Mouse (Mus musculus): ENCODE data around the gene Cacna1c.

Cacna1c gene

GRCm38 (mm10) chr6:118677306-118677705 is 518.9 kb downstream of the Cacna1c start:
- DNase-seq (ENCODE audit: low spot score in 2 of 2) = no peak

- no peak for DNase-seq (ENCODE audit: low spot score in 2 of 2)
Measured at GRCm38 (mm10) chr6:118674781-118675180, 521.4 kb downstream of the Cacna1c start.

- no peak for DNase-seq (ENCODE audit: low spot score in 2 of 2)
Measured at GRCm38 (mm10) chr6:118673974-118674695, 522.1 kb downstream of the Cacna1c start.

- DNase-seq (ENCODE audit: low spot score in 2 of 2) = no peak
Measured at GRCm38 (mm10) chr6:118653331-118653730, 542.9 kb downstream of the Cacna1c start.

GRCm38 (mm10) chr6:118649121-118649783 is 547.0 kb downstream of the Cacna1c start:
- DNase-seq (ENCODE audit: low spot score in 2 of 2) = no peak

- peak in 1 of 2 experiments; percentile 62 for DNase-seq (ENCODE audit: low spot score in 2 of 2)
Measured at GRCm38 (mm10) chr6:118646265-118647061, 549.8 kb downstream of the Cacna1c start.

GRCm38 (mm10) chr6:118644866-118645265 is 551.4 kb downstream of the Cacna1c start:
- DNase-seq (ENCODE audit: low spot score in 2 of 2) = no peak

GRCm38 (mm10) chr6:118643541-118643940 is 552.7 kb downstream of the Cacna1c start:
- no peak for DNase-seq (ENCODE audit: low spot score in 2 of 2)

GRCm38 (mm10) chr6:118641671-118642325 is 554.4 kb downstream of the Cacna1c start:
- no peak for DNase-seq (ENCODE audit: low spot score in 2 of 2)

- DNase-seq (ENCODE audit: low spot score in 2 of 2) = no peak
Measured at GRCm38 (mm10) chr6:118639816-118640215, 556.4 kb downstream of the Cacna1c start.

- no peak for DNase-seq (ENCODE audit: low spot score in 2 of 2)
Measured at GRCm38 (mm10) chr6:118638911-118639310, 557.3 kb downstream of the Cacna1c start.

GRCm38 (mm10) chr6:118632491-118632890 is 563.7 kb downstream of the Cacna1c start:
- DNase-seq (ENCODE audit: low spot score in 2 of 2) = no peak

GRCm38 (mm10) chr6:118630006-118630405 is 566.2 kb downstream of the Cacna1c start:
- DNase-seq (ENCODE audit: low spot score in 2 of 2) = no peak

- no peak for DNase-seq (ENCODE audit: low spot score in 2 of 2)
Measured at GRCm38 (mm10) chr6:118626246-118626645, 570.0 kb downstream of the Cacna1c start.

GRCm38 (mm10) chr6:118623609-118624008 is 572.6 kb downstream of the Cacna1c start:
- DNase-seq (ENCODE audit: low spot score in 2 of 2) = no peak

GRCm38 (mm10) chr6:118621866-118622265 is 574.4 kb downstream of the Cacna1c start:
- DNase-seq (ENCODE audit: low spot score in 2 of 2) = no peak

- no peak for DNase-seq (ENCODE audit: low spot score in 2 of 2)
Measured at GRCm38 (mm10) chr6:118621406-118621805, 574.8 kb downstream of the Cacna1c start.

GRCm38 (mm10) chr6:118608906-118609305 is 587.3 kb downstream of the Cacna1c start:
- DNase-seq (ENCODE audit: low spot score in 2 of 2) = no peak

GRCm38 (mm10) chr6:118605974-118606373 is 590.2 kb downstream of the Cacna1c start:
- DNase-seq (ENCODE audit: low spot score in 2 of 2) = no peak

GRCm38 (mm10) chr6:118603825-118604224 is 592.4 kb downstream of the Cacna1c start:
- no peak for DNase-seq (ENCODE audit: low spot score in 2 of 2)

- DNase-seq (ENCODE audit: low spot score in 2 of 2) = no peak
Measured at GRCm38 (mm10) chr6:118595681-118596055, 600.5 kb downstream of the Cacna1c start.

Data from thymus, postnatal 10 days (tissue).